Mouse (Mus musculus) brain, embryonic 14.5 days (tissue): ENCODE data around the gene Fgfbp3. TPM values are rescaled to one million over a fixed set of nuclear protein-coding genes. Genes with fewer than 3 reads are reported as not detected.

Experiments used
- DNase-seq: peaks from one replicate; pipeline ENCODE4 v3.0.0-alpha.2; 2011; ENCODE audit warnings: low read depth
- CTCF ChIP-seq: fragments of 200-500 bp; IDR thresholded peaks from 2 replicates; pipeline ENCODE4 v1.5.1; 2012; ENCODE audit warnings: inconsistent platforms, mild to moderate bottlenecking, moderate library complexity, borderline replicate concordance; ENCODE audit not compliant: insufficient read depth, insufficient read length; ENCODE audit errors: extremely low read depth
- POLR2A ChIP-seq: fragments of 200-500 bp; IDR thresholded peaks from 2 replicates; pipeline ENCODE4 v1.6.1; 2012; ENCODE audit warnings: mild to moderate bottlenecking, inconsistent platforms, borderline replicate concordance; ENCODE audit not compliant: poor library complexity, insufficient read depth, insufficient read length, severe bottlenecking; ENCODE audit errors: extremely low read depth
- polyA plus RNA-seq: library from polyadenylated mRNA; depleted of rRNA; stranded (reverse); fragments of >200 nt; gene quantifications from 2 replicates; pipeline ENCODE4 v1.2.3, GENCODE M21; 2012

Gene Fgfbp3
- polyA plus RNA-seq, 1 experiment = 65.0 TPM

GRCm38 (mm10) chr19:36925671-36926552 lies 6.5 kb upstream of the Fgfbp3 start, which contains the start of gene Btaf1:
TSS of gene Btaf1 (plus strand) at chr19:36926079.
- TF ChIP-seq CTCF (no peak), POLR2A (peak; percentile 95)

GRCm38 (mm10) chr19:36922936-36923335 lies 3.5 kb upstream of the Fgfbp3 start:
- no peak for TF ChIP-seq POLR2A
- no peak for TF ChIP-seq CTCF
- DNase-seq = no peak

More at GRCm38 (mm10) chr19:36925671-36926552, 6.5 kb upstream of the Fgfbp3 start, which contains the start of gene Btaf1:
- DNase-seq = peak; percentile 99

- peak; percentile 87 for DNase-seq
These were observed 2.6 kb upstream of the Fgfbp3 start for GRCm38 (mm10) chr19:36922015-36922414.

GRCm38 (mm10) chr19:36918441-36919301 lies 744 bp downstream of the Fgfbp3 start:
- DNase-seq = peak; percentile 95

More at GRCm38 (mm10) chr19:36922015-36922414, 2.6 kb upstream of the Fgfbp3 start:
- no peak for TF ChIP-seq CTCF

GRCm38 (mm10) chr19:36916876-36917389 lies 2.5 kb downstream of the Fgfbp3 start:
- TF ChIP-seq POLR2A (no peak), CTCF (no peak)
- DNase-seq = no peak

More at GRCm38 (mm10) chr19:36918441-36919301, 744 bp downstream of the Fgfbp3 start:
- TF ChIP-seq CTCF (peak; percentile 31; the same call in 1 of the 2 replicates), POLR2A (peak; percentile 37)

GRCm38 (mm10) chr19:36916206-36916605 lies 3.2 kb downstream of the Fgfbp3 start:
- TF ChIP-seq CTCF (no peak), POLR2A (no peak)
- DNase-seq = peak; percentile 55

GRCm38 (mm10) chr19:36913064-36913463 lies 6.4 kb downstream of the Fgfbp3 start:
- TF ChIP-seq CTCF = no peak
- no peak for TF ChIP-seq POLR2A
- DNase-seq = no peak

DNA sequence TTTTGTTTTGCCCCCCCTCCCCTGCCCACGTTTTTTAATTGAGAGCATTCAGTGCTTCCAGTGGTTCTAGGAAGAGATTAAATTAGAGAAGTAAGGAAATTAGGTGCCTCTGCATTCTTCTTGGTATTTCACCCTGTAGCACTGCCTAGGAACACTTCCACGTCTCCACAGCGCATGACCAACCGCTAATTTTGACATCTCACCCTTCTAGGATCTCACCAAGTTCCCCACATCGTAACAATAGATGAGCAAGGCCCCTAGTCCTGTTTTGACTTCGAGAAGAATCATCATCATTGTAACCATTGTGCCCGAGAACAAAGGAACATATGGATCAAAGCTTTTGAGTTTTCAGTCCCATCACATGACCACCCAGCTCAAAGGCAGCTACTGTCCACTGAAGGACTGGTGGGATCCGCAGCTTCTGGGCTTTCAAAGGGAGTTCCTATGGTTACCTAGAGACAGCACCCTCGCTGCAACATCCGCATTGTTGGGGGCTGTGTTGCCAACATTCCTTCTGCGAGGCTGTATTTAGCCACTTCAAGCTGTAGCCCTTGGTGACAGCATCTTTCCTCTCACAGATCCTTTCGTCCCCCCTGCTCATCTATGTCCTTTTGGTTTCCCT lies 8.9 kb downstream of the Fgfbp3 start:
- TF ChIP-seq CTCF (no peak), POLR2A (no peak)
- DNase-seq = peak; percentile 83

DNA sequence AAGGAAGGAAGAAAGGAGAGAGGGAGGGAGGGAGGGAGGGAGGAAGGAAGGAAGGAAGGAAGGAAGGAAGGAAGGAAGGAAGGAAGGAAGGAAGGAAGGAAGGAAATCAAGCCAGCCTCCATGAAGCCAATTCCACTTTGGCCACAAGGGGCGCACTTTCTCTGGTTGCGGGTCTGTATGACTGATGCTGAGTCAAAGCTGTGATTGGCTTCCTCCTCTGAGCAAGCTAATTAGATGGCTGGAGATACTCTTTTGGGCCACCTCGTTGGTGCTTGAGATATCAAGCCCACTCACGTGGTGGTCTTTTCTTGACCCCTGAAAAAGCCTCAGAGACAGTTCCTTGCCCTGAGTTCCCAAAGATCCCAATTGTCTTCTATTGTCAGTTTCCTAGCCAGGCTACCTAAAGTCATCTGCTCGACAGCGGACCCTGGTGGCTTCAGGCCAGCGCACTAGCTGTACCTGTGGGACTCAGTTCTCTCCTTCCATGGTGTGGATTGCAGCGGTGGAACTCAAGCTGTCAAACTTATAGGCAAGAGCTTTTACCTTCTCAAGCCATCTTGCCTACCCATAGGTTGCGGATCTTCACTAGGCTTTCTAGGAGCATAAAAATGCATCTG lies 9.6 kb downstream of the Fgfbp3 start:
- TF ChIP-seq POLR2A (no peak), CTCF (peak; percentile 79)
- DNase-seq = peak; percentile 72

DNA sequence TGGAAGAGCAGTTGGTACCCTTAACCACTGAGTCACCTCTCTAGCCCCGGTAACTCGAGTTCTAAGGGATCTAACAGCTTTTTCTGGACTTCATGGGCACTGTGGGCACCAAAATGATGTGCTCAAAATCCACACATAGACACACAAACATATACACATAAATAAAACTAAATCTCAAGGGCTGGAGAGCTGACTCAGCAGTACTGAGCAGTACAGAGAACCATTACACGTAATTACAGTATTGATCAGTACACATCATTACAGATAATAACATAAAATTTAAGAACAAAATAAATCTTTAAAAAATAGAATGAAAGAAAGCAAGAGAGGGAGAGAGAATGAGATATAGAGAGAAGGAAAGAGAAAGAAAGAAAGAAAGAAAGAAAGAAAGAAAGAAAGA lies 10.3 kb downstream of the Fgfbp3 start:
- TF ChIP-seq POLR2A = no peak
- no peak for TF ChIP-seq CTCF
- no peak for DNase-seq
